Mouse (Mus musculus): ENCODE data around the gene Grem2. TPM values are rescaled to one million over a fixed set of nuclear protein-coding genes. Genes with fewer than 3 reads are reported as not detected.

Grem2 gene
- 0.14 and 0.18 TPM in 2 replicates for polyA plus RNA-seq (2015; fragmentation: Nextera tagmentation; extraction: Ambion mirVana)

DNA sequence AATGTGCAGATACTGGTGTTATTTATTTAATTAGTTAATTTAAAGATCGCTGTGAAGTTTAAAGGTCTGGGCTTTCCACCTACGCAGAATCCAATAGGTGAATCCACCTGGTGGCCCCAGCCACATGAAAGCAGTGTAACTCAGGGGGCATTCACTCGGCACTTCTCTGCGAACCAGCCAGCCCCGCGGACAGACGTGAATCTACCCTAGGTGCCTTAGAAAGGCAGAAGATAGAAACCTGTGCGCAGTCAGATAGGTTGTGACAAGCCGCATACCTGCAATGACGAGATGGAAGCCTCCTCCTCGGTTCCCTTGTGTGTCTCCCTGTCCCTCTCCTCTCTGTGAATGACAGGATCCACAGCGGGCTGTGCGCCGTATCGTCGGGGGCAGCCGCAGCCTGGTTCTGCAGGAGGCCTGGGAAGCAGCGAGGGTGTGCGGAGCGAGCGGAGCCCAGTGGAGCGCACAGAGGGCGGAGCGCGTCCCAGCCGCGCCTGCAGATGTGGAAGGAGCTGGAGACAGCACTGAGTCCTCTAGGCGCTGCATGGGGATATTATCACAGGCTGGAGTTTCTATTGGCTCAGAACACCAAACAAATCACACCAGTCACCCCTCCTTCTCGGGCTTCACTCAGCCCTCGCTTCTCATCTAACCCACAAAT is at the start of gene Grem2:
Grem2 (minus strand) TSS at position 522 of the 658 bp plus-strand sequence.
- DNase-seq (ENCODE audit: low spot score), result no peak

DNA sequence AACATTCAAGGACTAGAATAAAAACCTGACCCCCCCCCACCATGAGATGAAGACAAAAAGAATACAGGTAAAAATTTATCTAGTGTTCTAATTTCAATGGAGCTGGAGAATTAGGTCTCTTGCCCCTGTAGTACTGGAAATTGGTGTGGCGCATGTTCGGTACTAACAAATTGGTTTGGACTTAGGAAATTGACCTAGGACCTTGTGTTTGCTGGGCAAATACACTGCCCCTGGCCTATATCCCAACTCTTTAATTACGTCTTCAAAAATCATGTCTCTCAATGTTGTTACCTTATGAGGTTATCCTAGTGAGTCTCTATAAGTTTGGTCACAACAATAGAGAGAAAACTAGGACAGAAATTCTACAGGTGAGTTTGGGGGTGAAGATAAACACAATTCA is 38.2 kb upstream of the Grem2 start:
- no peak for DNase-seq (ENCODE audit: low spot score)

DNA sequence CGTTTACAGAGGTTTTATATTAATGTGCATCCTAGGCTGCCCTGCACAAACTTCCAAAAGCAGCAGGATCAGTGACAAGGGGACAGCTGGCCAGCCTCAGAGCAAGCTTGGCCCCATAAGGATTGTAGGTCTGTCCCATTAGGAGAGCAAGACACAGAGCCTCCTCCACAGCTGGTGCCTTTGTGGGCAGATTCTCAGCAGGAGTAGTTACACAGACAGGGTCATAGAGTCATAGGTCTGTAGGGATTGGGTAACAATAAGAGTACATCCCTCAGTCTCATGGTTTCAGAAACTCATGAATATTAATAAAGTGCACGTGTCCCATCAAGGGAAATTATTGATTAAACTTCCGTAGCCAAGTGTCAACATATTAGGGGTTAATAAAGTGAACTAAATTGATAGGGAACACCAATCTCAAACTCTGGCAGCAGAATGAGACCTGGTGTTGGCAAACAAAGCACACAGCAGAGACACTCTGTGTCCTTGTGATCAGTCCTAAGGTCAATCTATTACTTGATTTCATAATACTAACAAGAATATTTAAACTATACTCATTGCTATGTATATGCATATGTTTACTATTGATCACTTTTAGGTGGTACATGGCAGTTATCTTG is 9.5 kb upstream of the Grem2 start:
- no peak for DNase-seq (ENCODE audit: low spot score)

DNA sequence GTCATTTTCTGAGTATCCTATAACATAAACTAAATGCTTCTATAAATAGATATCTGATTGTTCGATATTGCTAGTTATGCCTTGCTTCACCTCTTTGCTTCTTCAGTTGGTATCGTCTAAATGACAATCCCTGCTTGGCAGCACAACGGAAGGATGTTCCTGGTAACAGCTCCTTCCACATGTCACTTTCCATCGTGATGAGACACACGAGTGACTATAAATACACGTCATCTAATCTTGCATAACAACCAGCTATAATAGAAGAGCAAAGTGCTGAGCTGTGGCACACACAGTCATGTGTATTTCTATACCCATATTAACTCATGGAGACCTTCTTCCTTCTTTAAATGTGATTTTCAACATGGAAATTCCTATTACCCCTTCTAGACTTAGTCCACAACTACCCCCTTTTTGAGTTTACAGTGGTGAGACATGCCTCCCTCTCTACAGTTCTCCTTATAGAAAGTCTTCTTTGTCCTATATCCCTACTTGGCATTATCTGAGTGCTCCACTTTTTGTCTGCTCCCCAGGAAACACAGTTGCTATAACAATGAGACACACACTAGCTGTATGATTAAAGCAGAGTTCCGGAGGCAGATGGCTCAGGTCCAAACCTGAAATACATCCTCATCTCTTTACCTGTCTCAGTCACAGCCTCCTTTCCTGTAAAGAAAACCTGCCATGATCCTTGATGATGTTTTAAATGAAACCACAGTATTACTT is 8.0 kb upstream of the Grem2 start:
- DNase-seq (ENCODE audit: low spot score), result no peak

DNA sequence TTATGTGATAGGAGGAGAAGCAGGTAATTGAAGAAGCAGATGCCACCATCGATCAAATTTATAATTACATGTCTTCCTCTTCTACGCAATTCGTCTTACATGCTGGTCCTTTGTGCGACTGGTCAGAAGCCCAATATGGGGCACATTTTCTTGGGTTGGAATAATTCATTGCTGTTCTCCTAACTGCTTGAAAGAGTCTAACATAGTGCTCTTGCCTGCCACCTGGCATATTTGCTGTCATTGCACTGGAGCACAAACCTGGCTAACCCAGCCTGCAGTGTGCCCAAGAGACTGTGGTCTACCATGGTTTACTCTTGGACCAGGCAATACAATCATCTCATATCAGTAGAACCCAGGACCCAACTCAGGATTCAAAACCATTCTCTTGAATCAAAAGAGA is 2.7 kb downstream of the Grem2 start:
- DNase-seq (ENCODE audit: low spot score), result no peak

DNA sequence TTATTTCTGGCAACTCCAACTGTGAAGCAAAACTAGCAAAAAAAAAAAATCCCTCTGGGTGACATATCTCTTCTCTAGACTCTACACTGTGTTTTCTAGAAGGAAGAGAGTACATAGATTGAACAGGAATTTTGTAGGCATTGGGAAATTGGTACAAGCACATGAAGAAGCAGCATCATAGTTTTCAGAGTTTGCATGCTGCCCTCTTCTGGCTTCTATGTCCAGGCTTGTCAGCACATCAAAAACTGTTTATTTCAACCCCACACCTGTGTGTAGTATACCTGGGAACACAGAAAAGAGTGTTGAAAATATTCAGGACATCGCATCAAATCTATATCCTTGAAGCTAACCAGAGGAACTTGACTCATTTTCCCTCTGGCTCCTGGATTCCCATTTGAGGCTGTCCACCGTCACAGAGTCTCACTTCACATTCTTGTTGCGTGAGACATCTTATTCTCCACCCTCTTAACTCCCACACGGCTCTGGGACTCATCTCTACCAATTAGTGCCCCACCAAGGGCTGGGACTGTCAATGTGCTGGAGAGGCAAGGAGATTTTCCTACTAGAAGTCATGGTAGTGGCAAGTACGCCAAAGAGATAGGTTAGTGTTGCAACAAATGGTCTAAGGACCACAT is 3.3 kb downstream of the Grem2 start:
- no peak for DNase-seq (ENCODE audit: low spot score)

DNA sequence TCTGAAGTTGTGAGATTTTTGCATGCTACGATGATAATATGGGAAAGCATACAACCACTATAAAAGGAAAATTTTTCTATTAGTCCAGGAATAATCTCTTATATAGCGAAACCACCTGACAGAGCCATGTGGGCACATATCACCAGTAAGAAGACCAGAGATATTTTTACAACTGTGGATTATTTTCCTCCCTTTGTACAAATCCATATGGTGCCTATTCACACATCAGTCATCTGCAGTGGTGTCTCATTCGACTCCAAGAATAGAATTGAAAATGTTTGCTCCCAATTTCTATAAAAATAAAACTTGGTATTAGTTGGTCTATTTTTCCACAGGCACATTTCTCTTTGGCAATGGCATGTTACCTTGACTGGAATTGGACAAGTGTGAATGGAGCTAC is 11.8 kb downstream of the Grem2 start:
- no peak for DNase-seq (ENCODE audit: low spot score)

DNA sequence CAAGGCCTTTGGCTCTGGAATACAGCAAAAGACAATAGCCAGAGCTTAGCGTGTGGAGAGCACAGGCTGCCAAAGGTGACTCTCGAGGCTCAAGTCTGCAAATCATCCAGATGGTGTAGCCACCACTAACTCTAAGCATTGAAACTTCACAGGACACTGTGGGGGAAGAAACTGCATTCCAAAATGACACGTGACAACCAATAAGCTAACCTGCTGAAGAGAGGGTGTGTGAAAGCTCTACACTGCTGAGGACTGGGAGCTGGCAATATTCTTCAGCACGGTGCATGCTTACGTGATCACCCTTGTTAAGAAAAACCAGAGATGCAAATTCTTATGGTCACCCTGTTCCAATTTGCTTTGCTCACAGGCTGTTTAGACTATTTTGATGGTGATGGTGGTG is 13.4 kb downstream of the Grem2 start:
- no peak for DNase-seq (ENCODE audit: low spot score)

DNA sequence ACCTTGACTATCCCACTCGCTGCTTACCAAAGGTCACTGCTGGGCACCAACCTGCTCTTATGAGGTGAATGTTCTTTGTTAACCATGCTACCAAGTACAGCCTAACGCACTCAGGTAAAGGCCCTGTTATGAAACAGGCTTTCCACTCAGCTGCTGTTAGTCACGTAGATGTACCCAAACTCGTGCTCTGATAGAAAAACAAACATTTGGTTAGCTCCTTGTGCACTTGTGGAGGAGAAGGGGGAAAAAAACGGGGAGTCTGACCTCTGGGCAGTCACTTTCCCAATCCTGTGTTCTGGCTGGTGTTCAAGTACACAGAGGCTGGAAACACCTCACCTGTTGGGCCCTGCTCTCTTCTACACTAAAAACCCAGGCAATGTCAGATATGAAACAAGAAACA is 14.0 kb downstream of the Grem2 start:
- no peak for DNase-seq (ENCODE audit: low spot score)

DNA sequence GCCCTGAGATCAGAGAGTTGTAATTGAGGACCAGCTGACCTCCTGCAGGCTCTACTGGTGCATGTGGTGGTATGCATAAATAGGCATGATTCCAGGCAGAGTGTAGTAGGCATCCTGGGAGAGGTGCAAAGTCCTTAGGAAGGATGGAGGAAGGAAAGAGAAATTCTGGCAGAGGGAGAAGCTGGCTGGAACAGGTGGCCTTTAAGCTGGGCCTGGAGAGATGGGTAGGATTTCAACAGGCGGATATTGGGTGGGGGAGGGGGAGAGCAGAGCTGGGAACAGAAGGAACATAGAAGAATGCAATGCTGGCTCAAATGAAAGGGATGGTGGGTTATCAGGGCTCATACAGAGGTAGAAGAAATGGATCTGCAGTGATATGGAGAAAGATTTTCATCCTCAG is 18.9 kb downstream of the Grem2 start:
- no peak for DNase-seq (ENCODE audit: low spot score)

DNA sequence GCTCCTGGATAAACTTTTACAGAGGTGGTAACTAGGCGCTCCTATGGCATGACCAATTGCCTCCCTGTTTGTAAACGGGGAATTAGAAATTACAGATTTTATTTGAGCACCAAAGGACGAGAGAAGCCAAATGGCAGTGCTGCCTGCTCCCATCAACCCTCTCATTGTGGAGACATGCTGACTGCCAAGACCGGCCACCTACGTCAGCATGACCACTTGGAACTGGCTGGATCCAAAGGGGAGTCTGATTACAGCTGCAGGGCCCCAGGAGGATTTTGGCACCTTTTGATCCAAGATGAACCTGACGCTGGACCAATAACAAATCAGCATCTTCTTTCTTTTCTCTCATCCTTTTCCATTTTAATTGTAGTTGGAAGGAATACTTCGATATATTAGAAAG is 29.1 kb downstream of the Grem2 start:
- no peak for DNase-seq (ENCODE audit: low spot score)

DNA sequence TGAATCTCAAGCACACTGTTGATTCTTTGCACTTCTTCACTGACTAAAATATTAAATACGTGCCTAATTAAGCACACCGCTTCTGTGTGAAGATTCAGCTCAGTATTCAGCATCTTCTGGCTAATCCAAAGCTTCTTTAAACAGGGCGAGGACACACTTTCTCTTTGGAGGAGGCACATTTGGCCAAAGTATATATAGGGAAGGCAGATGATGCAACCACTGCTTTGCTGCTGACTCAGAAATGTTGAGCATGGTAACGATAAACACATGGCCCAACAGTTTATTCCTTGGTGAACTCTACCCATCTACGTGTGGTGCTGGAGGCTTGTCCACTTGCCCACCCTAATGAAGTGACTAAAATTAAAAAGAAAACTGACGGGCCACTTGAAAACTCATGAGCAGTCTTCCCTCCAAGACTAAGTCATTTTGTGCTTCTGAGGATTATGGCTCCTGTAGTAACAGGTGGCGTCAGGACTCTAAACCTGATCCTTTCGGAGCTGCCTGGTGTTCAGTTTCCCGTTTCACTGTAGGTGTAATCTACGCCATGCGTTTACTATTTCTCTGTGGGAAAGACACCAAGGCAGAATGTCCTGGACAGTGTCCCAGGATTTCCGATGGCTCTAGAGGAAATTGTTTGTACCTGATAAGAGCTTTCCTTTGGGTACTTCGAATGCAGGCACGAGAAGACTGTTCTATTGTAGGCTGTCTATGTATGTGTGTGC is 32.8 kb downstream of the Grem2 start:
- no peak for DNase-seq (ENCODE audit: low spot score)

DNA sequence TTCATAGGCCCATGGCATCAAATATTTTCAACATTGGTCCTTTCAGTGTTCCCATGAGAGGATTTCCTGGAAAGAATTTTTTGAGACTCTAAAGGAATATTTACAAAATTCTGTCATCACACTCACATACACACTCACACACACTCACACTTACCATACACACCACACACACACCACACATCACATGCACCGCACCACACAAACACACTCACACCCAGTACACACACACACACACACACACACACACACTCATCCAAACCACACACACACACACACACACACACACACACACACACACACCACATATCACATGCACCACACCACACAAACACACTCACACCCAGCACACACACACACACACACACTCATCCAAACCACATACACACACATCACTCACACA is 33.5 kb downstream of the Grem2 start:
- DNase-seq (ENCODE audit: low spot score), result no peak

DNA sequence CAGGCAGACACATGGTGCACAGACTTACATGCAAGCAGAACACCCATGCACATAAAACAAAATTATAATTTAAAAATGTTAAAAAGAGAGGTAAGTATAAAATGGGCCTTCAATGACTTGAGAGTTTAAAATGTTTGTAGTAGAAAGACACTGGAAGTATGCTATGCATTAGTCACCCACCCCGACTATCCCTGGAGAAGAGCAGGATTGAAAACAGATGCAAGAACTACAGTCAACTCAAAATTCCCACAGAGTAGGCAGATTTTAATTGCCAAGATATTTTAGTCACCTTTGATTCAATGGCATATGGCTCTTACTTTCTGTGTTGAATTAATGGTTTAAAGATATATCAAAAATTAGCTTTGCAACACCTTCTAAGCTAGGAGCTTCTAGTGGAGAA is 39.1 kb downstream of the Grem2 start:
- DNase-seq (ENCODE audit: low spot score), result no peak

DNA sequence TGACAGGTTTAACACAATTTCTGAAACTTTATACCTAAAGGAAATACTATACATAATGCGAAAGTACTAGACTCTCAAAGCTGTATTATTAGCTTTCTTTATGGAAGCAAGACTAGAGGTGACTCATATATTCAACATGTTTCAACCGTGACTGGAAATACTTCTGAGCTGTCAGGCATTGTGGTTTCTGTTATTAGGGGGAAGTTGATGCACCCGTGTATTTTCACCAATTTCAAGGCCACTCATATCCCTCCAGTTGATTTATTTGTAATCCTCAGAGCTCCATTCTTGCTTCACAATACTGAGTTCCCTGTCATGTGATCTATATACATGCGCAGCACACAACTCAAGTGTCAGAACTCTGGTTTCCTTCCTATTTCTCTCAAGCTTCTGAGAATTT is 46.4 kb downstream of the Grem2 start:
- DNase-seq (ENCODE audit: low spot score), result no peak

DNA sequence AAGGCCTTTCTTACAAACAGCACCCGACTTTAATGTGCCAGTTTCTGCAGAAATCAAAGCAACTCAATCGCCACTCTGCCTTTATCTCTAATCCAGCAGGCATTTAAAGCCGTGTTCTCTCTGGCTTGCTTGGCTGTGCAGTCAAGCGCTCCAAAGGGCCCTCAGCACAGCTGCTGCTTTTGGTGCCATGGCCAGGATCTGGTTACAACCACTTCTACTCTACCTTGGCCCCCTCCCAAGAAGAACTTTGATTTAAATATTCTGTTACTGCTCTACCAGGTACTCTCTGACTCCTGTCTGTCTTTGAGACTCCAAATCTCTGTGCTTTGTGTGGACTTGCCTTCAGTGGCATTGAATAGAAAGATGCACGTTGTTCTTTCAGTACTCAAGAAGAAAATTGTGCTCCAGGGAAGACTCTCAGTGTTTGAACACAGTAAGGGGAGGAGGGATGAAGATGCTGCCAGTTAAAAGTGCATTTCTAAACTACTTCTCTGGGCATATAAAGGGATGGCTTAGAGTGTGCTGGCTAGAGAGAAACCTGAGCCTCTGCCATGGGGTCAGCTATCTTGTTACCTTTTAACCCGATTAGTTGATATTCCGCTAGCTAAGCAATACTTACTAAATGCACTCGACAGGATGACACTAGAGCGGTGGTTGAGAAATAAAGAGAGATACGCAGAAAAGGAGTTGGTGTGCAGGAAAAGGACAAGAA is 61.1 kb downstream of the Grem2 start:
- no peak for DNase-seq (ENCODE audit: low spot score)

DNA sequence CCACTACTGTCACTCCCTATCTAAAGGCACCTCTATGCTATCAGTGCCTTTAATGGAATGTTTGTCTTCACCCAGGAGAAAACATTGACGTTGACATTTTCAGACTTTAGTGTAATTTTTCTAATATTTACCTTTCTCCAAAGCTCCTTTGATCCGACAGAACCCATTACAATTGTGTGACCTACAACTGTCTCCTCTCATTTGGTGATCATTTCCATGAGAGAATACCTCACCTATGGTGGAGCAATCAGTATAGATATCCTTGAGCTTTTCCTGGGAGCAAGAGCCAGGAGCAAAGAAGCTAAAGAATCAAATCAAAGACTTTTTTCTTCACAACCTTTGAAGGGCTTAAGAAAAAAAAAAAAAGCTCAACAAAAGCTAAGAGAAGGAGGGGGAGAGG is 65.4 kb downstream of the Grem2 start:
- no peak for DNase-seq (ENCODE audit: low spot score)

DNA sequence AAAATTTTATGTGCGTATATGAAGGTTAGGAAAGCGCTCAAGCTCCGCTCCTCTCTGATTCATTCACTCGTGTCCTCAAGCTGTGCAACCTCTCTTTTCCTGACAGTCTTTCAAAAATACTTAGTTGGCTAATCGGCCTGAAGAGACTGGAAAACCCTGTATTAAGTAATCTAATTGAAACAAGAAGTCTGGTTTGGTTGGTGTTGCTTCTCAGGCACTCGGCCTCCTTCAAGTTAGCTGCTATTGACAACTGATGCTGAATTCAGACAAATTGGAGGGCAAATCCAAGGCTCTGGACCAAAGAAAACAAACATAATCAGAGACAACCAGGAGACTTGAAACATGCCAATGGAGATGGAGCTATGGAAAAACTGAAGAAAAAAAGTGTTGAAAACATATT is 76.8 kb downstream of the Grem2 start:
- no peak for DNase-seq (ENCODE audit: low spot score)

DNA sequence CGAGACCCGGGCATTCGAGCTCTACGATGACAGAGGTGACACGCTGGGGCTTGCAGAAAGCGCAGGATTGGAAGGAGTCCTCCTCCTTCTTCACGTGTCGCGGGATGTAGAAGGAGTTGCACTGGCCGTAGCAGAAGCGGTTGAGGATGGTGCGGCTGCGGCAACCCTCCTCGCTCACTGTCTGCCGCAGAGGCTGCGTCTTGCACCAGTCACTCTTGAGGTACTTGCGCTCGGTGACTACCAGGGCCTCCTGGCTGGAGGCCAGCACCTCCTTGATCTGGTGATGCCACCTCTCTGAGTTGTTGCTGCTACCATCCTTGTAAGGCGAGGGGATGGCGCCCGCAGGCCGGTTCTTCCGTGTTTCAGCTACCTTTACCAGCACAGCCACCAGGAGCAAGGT is 84.8 kb downstream of the Grem2 start:
- DNase-seq (ENCODE audit: low spot score), result no peak

DNA sequence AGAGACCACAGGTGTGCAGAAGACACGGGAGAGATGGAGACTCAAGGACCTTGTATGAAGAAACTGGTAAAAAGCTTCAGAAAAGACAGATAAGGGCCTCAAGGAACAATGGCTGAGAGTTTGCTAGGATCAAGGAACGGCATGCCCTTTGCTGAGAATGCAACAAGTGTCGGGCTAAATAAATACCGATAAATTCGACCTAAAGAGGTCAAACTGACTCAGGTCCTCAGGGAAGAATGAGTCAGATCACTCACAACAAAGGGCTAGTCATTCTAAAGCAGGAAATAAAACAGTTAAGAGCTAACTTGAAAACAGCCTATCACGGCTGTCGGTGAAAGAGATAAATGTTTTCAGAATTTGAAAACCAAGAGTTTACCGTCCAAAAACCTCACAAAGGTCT is 95.1 kb downstream of the Grem2 start:
- no peak for DNase-seq (ENCODE audit: low spot score)

DNA sequence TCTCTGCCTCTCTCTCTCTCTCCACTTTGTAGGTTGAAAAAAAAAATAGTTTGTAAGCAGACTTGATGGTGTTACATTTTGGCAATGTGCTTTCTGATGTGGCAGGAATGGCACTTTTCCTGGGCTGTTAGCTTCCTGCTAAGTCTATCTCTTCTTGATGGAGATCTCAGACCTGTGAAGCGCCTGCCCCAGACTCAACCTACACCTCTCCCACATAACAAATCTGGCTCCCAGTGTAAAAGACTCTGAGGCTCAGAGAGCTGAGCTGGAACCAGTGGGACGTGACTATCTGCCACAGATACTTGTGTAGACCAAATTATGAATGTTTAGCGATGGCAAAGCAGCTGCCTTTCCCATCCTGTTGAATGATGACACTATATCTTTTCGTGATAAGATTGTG is 109.8 kb downstream of the Grem2 start:
- DNase-seq (ENCODE audit: low spot score), result no peak
